Mouse (Mus musculus): ENCODE results near the gene Inpp4b. TPM values are rescaled to one million over a fixed set of nuclear protein-coding genes. Genes with fewer than 3 reads are reported as not detected.
"Not testable (repeated sequence)": the region's sequence is repeated elsewhere in the genome, so short reads cannot be mapped to it uniquely, and the experiment has no call there.

Inpp4b gene
- polyA plus RNA-seq, 1 experiment from 2014 or later = 10.2 TPM

DNA sequence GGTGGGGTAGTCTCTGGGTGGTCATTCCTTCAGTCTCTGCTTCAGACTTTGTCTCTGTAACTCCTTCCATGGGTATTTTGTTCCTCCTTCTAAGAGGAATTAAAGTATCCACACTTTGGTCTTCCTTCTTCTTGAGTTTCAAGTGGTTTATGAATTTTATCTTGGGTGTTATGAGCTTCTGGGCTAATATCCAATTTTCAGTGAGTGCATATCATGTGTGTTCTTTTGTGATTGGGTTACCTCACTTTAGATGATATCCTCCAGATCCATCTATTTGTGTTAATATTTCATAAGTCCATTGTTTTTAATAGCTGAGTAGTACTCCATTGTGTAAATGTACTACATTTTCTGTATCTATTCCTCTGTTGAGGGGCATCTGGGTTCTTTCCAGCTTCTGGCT lies 467.1 kb downstream of the Inpp4b start:
- not testable (repeated sequence) for H3K9me3 ChIP-seq (replicated peaks); H3K27me3 ChIP-seq (replicated peaks); H3K36me3 ChIP-seq; H3K9ac ChIP-seq; H3K27ac ChIP-seq (ENCODE audit: poor library complexity, severe bottlenecking); ATAC-seq (ENCODE audit: insufficient number of reproducible peaks, low FRiP score); H3K4me3 ChIP-seq; H3K4me2 ChIP-seq
- 0 out of 2 replicates have a peak, but pooled peaks cover 10% of the 10 kb centered on the region for H3K4me1 ChIP-seq (replicated peaks)

DNA sequence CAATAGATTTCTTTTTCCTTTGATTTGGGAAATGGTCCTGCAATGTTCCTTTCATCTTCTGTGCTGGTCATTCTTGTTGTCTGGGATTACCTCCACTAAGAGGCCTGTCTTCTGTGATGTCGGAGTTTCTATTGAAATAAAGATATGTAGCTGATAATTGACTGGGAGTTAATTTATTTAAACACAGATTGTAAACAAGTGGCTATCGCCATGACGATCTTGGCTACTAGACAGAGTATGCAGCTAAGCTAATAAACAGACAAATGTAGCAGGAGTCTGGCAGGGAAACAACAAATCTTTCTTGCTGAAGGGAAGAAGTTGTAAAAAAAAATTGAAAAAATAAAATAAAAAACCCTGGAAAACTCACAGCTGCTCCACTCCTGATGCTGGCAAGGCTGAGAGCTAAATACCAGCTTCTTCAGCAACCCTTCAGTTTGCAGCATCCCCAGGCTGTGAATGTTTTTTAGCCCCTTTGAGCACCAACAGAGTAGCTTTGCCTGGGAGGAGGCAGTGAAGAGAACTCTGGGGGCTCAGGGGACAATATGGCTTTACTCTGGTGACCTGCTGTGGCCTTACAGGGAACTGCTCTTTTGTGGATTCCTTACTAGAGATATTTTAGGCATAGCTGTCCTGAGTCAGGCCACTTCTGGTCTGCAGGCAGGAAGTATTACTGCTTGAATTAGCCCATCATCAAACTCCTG lies 469.8 kb downstream of the Inpp4b start:
- no peak overlapping the region for H3K27ac ChIP-seq (ENCODE audit: poor library complexity, severe bottlenecking)
- no peak for ATAC-seq (ENCODE audit: insufficient number of reproducible peaks, low FRiP score)
- H3K4me3 ChIP-seq = no peak overlapping the region
- H3K36me3 ChIP-seq = no peaks in the 10 kb centered on the region
- WGBS = 39% methylated on average over 3 of the region's 3 CpGs
- no peaks in the 10 kb centered on the region for H3K9me3 ChIP-seq (replicated peaks)
- no peaks in the 10 kb centered on the region for H3K27me3 ChIP-seq (replicated peaks)
- no peak overlapping the region for H3K4me2 ChIP-seq
- H3K4me1 ChIP-seq (replicated peaks) = 0 out of 2 replicates have a peak, but pooled peaks cover 10% of the 10 kb centered on the region
- H3K9ac ChIP-seq = no peak overlapping the region

DNA sequence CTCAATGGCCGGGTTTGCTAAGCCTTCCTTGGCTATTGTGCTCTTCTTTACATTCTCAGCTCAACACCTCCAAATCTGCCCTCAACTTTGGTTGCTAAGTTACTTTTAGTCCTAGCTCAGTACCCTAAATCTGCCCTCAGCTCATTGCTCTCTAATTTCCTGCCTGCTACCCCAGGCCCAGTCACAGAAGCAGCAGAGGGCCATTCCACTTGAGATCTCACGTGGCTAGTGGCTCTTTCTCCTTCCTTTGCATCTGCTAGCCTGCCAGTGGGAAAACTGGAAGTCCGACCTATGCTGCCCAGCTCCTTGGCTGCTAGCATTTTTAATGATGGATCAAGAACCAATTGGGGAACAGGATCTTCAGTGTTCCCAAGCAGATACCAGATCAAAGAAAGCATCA lies 472.4 kb downstream of the Inpp4b start:
- WGBS = 46% methylated on average over 3 of the region's 3 CpGs
- H3K9me3 ChIP-seq (replicated peaks) = no peaks in the 10 kb centered on the region
- no peak for ATAC-seq (ENCODE audit: insufficient number of reproducible peaks, low FRiP score)
- H3K4me1 ChIP-seq (replicated peaks) = 0 out of 2 replicates have a peak, but pooled peaks cover 8% of the 10 kb centered on the region
- no peak overlapping the region for H3K9ac ChIP-seq
- no peak overlapping the region for H3K27ac ChIP-seq (ENCODE audit: poor library complexity, severe bottlenecking)
- H3K36me3 ChIP-seq = no peaks in the 10 kb centered on the region
- H3K4me3 ChIP-seq = no peak overlapping the region
- H3K27me3 ChIP-seq (replicated peaks) = no peaks in the 10 kb centered on the region
- H3K4me2 ChIP-seq = no peak overlapping the region

DNA sequence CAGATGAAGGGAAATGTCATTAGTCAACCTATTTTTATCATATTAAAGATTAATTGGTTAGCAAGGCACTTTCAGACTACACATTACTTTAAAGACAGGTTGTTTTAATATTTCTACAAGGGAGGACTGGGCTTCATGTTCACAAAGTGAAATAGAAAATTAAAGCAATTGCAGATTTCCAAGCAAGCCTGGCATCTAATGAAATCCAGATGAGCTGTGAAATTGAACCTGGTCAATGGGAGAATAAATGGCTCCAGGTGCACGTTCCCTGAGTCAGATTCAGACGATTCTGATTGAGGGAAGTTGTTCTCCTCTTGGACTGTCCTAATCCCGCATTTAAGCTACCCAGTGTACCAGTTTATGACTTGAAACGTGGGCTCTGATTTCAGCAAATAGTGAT lies 473.2 kb downstream of the Inpp4b start:
- H3K4me3 ChIP-seq = no peak overlapping the region
- 77% methylated on average over 4 of the region's 4 CpGs for WGBS
- ATAC-seq (ENCODE audit: insufficient number of reproducible peaks, low FRiP score) = no peak
- no peaks in the 10 kb centered on the region for H3K36me3 ChIP-seq
- H3K9me3 ChIP-seq (replicated peaks) = no peaks in the 10 kb centered on the region
- 0 out of 2 replicates have a peak, but pooled peaks cover 8% of the 10 kb centered on the region for H3K4me1 ChIP-seq (replicated peaks)
- H3K9ac ChIP-seq = no peak overlapping the region
- no peaks in the 10 kb centered on the region for H3K27me3 ChIP-seq (replicated peaks)
- H3K4me2 ChIP-seq = no peak overlapping the region
- H3K27ac ChIP-seq (ENCODE audit: poor library complexity, severe bottlenecking) = no peak overlapping the region

DNA sequence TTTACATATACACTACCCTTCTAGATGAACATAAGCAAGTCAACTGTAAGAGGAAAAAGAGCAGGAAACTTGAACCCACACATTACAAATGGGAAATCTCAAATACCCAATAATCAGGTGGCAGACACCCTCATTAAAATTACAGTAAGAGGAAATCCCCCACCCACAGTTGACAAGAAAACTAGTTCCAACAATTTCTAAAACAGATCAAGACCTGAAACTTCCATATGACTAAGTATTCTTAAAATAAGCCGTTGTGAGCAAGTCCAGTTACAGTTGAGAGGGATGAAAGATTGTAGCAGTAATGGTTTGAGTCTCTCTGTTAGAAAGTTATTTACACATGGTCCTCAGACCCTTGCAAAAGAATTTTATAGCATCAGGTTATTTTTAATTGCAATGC lies 480.8 kb downstream of the Inpp4b start:
- WGBS = 73% methylated on average over 1 of the region's 1 CpGs
- Histone ChIP-seq H3K9ac (no peak overlapping the region), H3K9me3 (replicated peaks) (no peaks in the 10 kb centered on the region), H3K27ac (ENCODE audit: poor library complexity, severe bottlenecking) (no peak overlapping the region), H3K36me3 (no peaks in the 10 kb centered on the region), H3K4me3 (no peak overlapping the region), H3K27me3 (replicated peaks) (no peaks in the 10 kb centered on the region), H3K4me1 (replicated peaks) (no peaks in the 10 kb centered on the region), H3K4me2 (no peak overlapping the region)
- no peak for ATAC-seq (ENCODE audit: insufficient number of reproducible peaks, low FRiP score)

DNA sequence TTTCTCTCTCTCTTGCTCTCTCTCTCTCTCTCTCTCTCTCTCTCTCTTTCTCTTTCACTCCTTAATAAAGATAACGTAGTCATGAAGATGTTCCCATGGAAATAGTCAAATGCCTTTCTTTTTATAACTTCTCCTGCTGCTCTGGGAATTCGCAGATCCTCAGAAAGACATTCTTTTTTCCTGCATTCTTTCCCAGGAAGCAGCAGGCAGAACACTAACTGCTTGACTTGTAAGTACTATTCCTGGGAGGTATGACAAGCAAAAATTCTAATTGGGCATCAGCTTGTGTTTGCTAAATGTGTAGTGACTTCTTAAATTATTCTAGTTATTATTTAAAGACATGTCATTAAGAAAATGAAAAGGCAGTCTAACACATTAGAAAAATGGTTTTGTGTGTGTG lies 482.6 kb downstream of the Inpp4b start:
- no peak for ATAC-seq (ENCODE audit: insufficient number of reproducible peaks, low FRiP score)
- no peak overlapping the region for H3K4me3 ChIP-seq
- H3K27me3 ChIP-seq (replicated peaks) = no peaks in the 10 kb centered on the region
- H3K4me2 ChIP-seq = no peak overlapping the region
- no peaks in the 10 kb centered on the region for H3K4me1 ChIP-seq (replicated peaks)
- H3K9ac ChIP-seq = no peak overlapping the region
- no peaks in the 10 kb centered on the region for H3K36me3 ChIP-seq
- H3K27ac ChIP-seq (ENCODE audit: poor library complexity, severe bottlenecking) = no peak overlapping the region
- 22% methylated on average over 2 of the region's 2 CpGs for WGBS
- H3K9me3 ChIP-seq (replicated peaks) = no peaks in the 10 kb centered on the region

DNA sequence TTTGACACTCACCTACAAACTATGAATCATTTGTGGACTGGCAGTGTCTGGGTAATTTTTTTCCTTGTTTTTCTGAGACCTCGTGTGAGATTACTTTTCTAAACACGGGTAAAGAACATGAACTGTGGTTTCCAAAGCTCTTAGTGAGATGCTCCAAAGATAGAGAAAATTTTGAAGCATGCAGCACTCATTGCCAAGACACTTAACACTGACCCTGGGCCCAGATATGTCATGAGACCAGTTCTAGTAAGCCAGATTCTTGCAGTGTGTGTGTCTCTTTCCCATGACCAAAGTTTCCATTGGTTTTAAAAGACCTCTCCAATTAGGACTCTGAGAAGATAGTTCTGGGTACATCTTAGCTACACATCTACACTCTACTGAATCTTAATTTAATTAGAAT lies 484.1 kb downstream of the Inpp4b start:
- Histone ChIP-seq H3K4me1 (replicated peaks) (no peaks in the 10 kb centered on the region), H3K27me3 (replicated peaks) (no peaks in the 10 kb centered on the region), H3K27ac (ENCODE audit: poor library complexity, severe bottlenecking) (no peak overlapping the region), H3K9me3 (replicated peaks) (no peaks in the 10 kb centered on the region), H3K36me3 (no peaks in the 10 kb centered on the region), H3K4me2 (no peak overlapping the region), H3K9ac (no peak overlapping the region), H3K4me3 (no peak overlapping the region)
- 63% methylated on average over 2 of the region's 2 CpGs for WGBS
- no peak for ATAC-seq (ENCODE audit: insufficient number of reproducible peaks, low FRiP score)

DNA sequence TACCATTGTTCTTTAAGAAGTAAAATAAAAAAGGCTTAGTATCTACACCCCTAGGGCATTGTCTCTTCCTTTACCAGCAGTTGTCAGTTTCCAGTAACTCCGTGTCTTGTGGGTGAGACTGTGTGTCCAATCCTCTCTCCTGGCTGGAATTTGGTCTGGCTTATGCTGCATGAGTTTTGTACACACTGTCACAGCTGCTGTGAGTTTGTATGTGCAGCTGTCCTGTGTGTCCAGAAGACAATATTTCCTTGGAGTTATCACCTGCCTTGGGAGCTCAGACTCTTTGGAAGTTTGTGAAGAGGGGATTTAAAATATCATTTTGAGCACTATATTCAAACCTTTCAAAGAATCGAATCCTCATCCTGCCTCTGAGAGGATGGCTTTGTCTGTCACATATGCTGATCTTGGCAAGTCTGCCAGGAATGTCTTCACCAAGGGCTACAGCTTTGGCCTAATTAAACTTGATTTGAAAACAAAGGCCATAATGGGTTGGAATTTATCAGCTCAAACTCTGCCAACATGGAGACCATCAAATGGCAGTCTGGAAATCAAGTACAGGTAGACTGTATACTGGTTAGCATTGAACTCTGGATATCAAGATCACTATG lies 485.1 kb downstream of the Inpp4b start:
- ATAC-seq (ENCODE audit: insufficient number of reproducible peaks, low FRiP score) = no peak
- H3K27ac ChIP-seq (ENCODE audit: poor library complexity, severe bottlenecking) = no peak overlapping the region
- no peak overlapping the region for H3K4me2 ChIP-seq
- H3K27me3 ChIP-seq (replicated peaks) = no peaks in the 10 kb centered on the region
- H3K36me3 ChIP-seq = no peaks in the 10 kb centered on the region
- no peak overlapping the region for H3K4me3 ChIP-seq
- no peak overlapping the region for H3K9ac ChIP-seq
- no peaks in the 10 kb centered on the region for H3K9me3 ChIP-seq (replicated peaks)
- WGBS = 72% methylated on average over 2 of the region's 2 CpGs
- no peaks in the 10 kb centered on the region for H3K4me1 ChIP-seq (replicated peaks)

DNA sequence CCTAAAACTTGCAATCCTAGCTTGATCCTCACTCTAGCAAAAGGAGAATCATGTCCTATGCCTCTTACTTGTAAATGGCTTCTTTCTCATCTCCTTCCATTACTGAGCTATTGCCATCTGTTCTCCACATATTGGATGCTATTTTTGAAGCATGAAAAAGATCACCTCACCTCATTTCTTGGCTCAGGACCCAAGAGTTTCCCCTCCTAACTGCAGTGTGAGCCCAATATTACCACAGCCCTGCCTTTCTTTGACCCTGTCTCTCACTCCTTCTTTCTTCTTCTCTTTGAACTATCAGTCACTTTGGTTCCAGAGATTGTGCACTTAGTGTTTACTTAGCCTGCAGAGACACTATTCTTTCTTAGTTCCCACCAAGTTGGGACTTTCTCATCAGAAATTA lies 489.1 kb downstream of the Inpp4b start:
- no peaks in the 10 kb centered on the region for H3K36me3 ChIP-seq
- H3K27ac ChIP-seq (ENCODE audit: poor library complexity, severe bottlenecking) = no peak overlapping the region
- no peak for ATAC-seq (ENCODE audit: insufficient number of reproducible peaks, low FRiP score)
- no peaks in the 10 kb centered on the region for H3K9me3 ChIP-seq (replicated peaks)
- no peaks in the 10 kb centered on the region for H3K27me3 ChIP-seq (replicated peaks)
- H3K9ac ChIP-seq = no peak overlapping the region
- no peak overlapping the region for H3K4me2 ChIP-seq
- no peaks in the 10 kb centered on the region for H3K4me1 ChIP-seq (replicated peaks)
- H3K4me3 ChIP-seq = no peak overlapping the region

DNA sequence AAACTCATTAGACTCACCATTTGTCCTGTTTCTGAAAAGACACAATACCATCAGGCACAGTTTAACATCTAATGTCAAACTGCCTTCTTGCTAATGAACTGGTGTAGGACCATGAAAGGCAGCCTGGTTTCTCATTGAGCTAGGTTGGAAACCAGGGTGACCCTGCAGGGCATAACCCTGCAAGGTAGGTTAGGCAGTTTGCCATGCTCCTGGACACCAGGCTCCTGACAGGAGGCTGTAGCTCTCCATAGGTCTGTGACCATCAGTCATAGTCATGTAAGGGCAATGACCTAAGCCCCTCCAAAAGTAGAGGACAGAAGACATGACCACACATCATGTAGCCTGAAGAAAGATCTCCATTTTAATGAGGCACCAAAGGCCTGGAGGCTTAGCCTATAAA lies 491.5 kb downstream of the Inpp4b start:
- ATAC-seq (ENCODE audit: insufficient number of reproducible peaks, low FRiP score) = no peak
- no peak overlapping the region for H3K4me3 ChIP-seq
- H3K27ac ChIP-seq (ENCODE audit: poor library complexity, severe bottlenecking) = no peak overlapping the region
- no peaks in the 10 kb centered on the region for H3K4me1 ChIP-seq (replicated peaks)
- H3K4me2 ChIP-seq = no peak overlapping the region
- H3K36me3 ChIP-seq = no peaks in the 10 kb centered on the region
- H3K27me3 ChIP-seq (replicated peaks) = no peaks in the 10 kb centered on the region
- no peak overlapping the region for H3K9ac ChIP-seq
- no peaks in the 10 kb centered on the region for H3K9me3 ChIP-seq (replicated peaks)

DNA sequence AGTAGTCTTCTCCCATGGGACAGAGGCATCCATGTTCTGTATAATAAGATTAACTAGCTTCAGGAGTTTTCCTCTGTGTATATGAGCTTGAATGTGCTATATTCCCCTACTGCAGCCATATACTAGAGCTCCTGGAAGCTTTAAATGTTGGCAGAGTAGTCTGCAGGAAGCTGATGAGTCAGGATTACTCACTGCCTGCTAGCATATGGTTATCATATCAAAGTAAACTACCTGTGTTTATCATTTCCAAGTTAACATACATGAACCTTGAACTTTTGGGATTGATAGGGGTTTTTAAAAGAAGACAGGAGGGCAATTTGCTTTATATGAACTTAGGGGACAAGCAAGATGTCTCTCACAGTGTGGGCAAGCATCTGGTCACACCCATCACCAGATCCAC lies 498.2 kb downstream of the Inpp4b start:
- no peak for ATAC-seq (ENCODE audit: insufficient number of reproducible peaks, low FRiP score)
- Histone ChIP-seq H3K4me2 (no peak overlapping the region), H3K36me3 (no peaks in the 10 kb centered on the region), H3K4me3 (no peak overlapping the region), H3K27ac (ENCODE audit: poor library complexity, severe bottlenecking) (no peak overlapping the region), H3K9me3 (replicated peaks) (no peaks in the 10 kb centered on the region), H3K4me1 (replicated peaks) (no peaks in the 10 kb centered on the region), H3K9ac (no peak overlapping the region), H3K27me3 (replicated peaks) (no peaks in the 10 kb centered on the region)
